Mouse (Mus musculus): Measurements from ENCODE around the gene Dhdh. TPM values are rescaled to one million over a fixed set of nuclear protein-coding genes. Genes with fewer than 3 reads are reported as not detected.
A peak's percentile ranks its signal among the peaks of the same experiment; 100 is the strongest.

The Dhdh gene
- polyA plus RNA-seq, 1 experiment from 2014 or later, result 4.5 TPM

- Histone ChIP-seq H3K4me3 (no peak overlapping the region), H3K36me3 (peaks cover 75% of the 10 kb centered on the region)
- WGBS, result 88% methylated on average over 22 of the region's 22 CpGs
Measured at GRCm38 (mm10) chr7:45443526-45444420, 44.8 kb downstream of the Dhdh start.

DNA sequence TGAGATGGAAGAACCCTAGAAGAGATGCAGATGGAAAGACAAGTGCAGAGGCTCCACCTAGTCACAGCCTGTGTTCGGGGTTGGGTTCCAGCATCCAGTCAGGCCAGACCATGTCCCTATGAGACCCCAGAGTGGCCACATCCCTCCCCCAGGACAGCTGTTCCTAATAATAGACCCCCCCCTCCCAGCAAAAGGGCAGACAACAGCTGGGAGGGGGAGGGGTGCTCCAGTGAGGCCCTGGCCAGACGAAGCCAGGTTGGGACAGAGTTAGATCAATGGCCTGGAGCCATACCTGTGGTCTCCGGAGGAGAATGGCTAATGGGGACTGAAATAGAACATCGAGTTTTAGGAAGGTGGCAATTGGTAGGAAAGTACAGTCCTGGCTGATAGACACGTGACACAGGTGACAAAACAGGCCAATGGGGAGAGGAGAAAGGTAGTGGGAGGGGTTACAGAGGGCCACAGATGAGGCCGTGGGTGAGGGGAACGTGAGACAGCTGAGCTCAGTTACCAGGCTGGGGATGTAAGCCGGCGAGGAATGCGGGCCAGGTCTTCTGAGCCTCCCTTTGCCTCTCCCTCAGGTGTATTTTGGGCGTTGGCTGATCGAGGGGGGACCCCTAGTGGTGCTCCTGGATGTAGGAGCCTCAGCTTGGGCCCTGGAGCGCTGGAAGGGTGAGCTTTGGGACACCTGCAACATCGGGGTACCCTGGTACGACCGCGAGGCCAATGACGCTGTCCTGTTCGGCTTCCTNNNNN is 50.9 kb downstream of the Dhdh start, which contains the start of gene Ruvbl2:
TSS of gene Ruvbl2 (minus strand) at position 576 of the 756 bp plus-strand sequence.
- peaks cover 30% of the 10 kb centered on the region for H3K36me3 ChIP-seq
- H3K4me1 ChIP-seq, result peaks cover 42% of the 10 kb centered on the region
- no peaks in the 10 kb centered on the region for H3K9me3 ChIP-seq
- peak within 1 kb of the TSS; percentile 46; the same call in 1 of the 2 replicates for H3K9ac ChIP-seq
- peak within 1 kb of the TSS; percentile 5; the same call in 1 of the 2 replicates for H3K27ac ChIP-seq
- peak within 1 kb of the TSS; percentile 45 for H3K4me2 ChIP-seq
- 15% methylated on average over 19 of the region's 19 CpGs for WGBS
- ATAC-seq (ENCODE audit: insufficient number of reproducible peaks, insufficient read depth, low FRiP score, low TSS enrichment, low read depth), result peak; percentile 23; the same call in 1 of the 2 replicates
- H3K4me3 ChIP-seq, result peak within 1 kb of the TSS; percentile 12
- H3K27me3 ChIP-seq, result no peaks in the 10 kb centered on the region

More at GRCm38 (mm10) chr7:45443526-45444420, 44.8 kb downstream of the Dhdh start:
- H3K27me3 ChIP-seq, result no peaks in the 10 kb centered on the region
- peaks cover 3% of the 10 kb centered on the region; the same call in 1 of the 2 replicates for H3K4me1 ChIP-seq
- no peak for ATAC-seq (ENCODE audit: insufficient number of reproducible peaks, insufficient read depth, low FRiP score, low TSS enrichment, low read depth)
- no peak overlapping the region for H3K4me2 ChIP-seq
- H3K9me3 ChIP-seq, result no peaks in the 10 kb centered on the region
- no peak overlapping the region for H3K27ac ChIP-seq
- no peak overlapping the region for H3K9ac ChIP-seq

DNA sequence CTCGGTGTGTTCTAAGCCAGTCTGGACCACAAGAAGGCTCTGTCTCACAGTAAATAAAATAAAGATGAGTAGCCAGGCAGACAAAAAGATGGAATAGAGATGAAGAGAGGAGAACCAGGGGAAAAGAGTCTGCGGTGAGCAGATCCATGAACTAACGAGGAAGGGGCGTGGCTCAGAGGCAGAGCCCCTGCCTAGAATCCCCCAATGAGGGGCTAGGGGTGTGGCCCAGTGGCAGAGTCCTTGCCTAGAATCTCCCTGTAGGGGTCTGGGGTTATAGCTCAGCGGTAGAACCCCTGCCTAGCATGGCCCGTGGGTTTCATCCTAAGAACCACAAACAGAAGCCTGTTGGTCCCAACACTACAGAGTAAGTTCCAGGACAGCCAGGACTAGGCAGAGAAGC is 51.6 kb downstream of the Dhdh start:
- Histone ChIP-seq H3K9me3 (no peaks in the 10 kb centered on the region), H3K36me3 (peaks cover 25% of the 10 kb centered on the region), H3K4me1 (peaks cover 43% of the 10 kb centered on the region), H3K9ac (no peak overlapping the region), H3K4me3 (no peak overlapping the region), H3K27ac (peak overlapping the region; percentile 5; the same call in 1 of the 2 replicates), H3K4me2 (peak overlapping the region; percentile 45), H3K27me3 (no peaks in the 10 kb centered on the region)
- WGBS, result 25% methylated on average over 6 of the region's 6 CpGs
- no peak for ATAC-seq (ENCODE audit: insufficient number of reproducible peaks, insufficient read depth, low FRiP score, low TSS enrichment, low read depth)

- no peak for ATAC-seq (ENCODE audit: insufficient number of reproducible peaks, insufficient read depth, low FRiP score, low TSS enrichment, low read depth)
- Histone ChIP-seq H3K27ac (no peak overlapping the region), H3K4me1 (peaks cover 43% of the 10 kb centered on the region), H3K36me3 (peaks cover 26% of the 10 kb centered on the region), H3K9me3 (no peaks in the 10 kb centered on the region), H3K9ac (no peak overlapping the region), H3K4me2 (peak overlapping the region; percentile 45), H3K4me3 (no peak overlapping the region), H3K27me3 (no peaks in the 10 kb centered on the region)
- WGBS, result 92% methylated on average over 5 of the region's 5 CpGs
Measured at GRCm38 (mm10) chr7:45436444-45436843, 52.2 kb downstream of the Dhdh start.

DNA sequence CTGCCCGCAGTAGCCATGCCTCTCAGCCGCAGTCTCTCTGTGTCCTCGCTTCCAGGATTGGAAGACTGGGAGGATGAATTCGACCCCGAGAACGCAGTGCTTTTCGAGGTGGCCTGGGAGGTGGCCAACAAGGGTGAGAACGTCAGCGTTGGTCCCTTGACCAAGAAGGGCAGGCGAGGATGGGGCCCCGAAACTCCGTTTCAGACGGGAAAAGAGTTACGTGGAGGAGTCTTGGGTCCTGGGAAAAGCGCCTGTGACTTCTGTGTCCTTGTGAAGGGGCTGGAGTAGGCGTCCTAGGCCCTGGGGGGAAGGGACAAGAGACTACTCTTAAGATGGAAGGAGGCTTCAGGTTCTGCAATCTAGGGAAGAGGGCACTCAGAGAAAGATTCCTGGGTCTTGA is 53.6 kb downstream of the Dhdh start:
- H3K9ac ChIP-seq, result peak overlapping the region; percentile 87
- peak overlapping the region; percentile 81 for H3K27ac ChIP-seq
- no peaks in the 10 kb centered on the region for H3K9me3 ChIP-seq
- WGBS, result 2% methylated on average over 16 of the region's 16 CpGs
- H3K4me3 ChIP-seq, result peak overlapping the region; percentile 91
- H3K27me3 ChIP-seq, result no peaks in the 10 kb centered on the region
- no peak for ATAC-seq (ENCODE audit: insufficient number of reproducible peaks, insufficient read depth, low FRiP score, low TSS enrichment, low read depth)
- H3K36me3 ChIP-seq, result peaks cover 28% of the 10 kb centered on the region
- peaks cover 43% of the 10 kb centered on the region for H3K4me1 ChIP-seq
- H3K4me2 ChIP-seq, result peak overlapping the region; percentile 98

DNA sequence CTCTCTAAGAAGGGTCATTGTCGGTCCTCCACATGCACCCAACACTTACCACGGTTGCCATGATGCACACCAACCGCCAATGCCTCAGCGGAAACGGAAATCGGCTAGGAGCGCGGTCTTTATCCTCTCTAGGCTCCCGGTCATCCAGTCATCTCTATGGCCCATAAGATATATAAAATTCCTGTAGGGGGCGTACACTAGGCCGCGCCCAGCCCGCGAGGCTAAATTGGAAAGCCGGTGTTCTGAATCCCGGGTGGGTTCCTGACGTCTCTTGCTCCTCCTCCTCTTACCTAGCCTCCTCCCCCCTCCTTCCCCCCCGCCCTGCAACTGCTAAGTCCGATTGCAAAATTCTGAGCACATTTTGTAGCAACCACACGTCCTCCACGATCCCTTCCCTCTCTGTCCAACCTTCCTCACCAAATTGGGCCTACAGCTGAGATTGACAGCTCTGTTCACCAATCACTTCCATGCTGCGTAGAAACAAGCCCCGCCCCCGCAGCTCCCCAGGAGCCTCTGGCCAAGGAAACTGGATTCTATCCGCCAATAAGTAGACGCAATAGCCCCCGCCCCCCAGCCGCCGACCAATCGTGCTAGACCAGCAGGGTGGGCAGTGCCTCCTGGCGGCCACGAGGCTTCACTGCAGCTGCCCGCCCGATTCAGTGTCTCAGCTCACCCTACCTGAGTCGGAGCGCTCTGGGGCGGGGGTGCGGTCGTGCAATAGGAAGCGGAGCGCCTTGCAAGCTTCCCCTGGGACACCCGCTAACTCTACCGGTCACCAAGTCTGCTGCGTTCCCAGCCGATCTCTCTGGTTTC is 54.2 kb downstream of the Dhdh start, which contains the start of gene Gys1:
TSS of gene Gys1 (plus strand) at position 642 of the 813 bp plus-strand sequence.
- peak within 1 kb of the TSS; percentile 95 for H3K9ac ChIP-seq
- no peaks in the 10 kb centered on the region for H3K27me3 ChIP-seq
- H3K4me2 ChIP-seq, result peak within 1 kb of the TSS; percentile 98
- WGBS, result under 1% methylated on average over 45 of the region's 45 CpGs
- H3K9me3 ChIP-seq, result no peaks in the 10 kb centered on the region
- H3K4me3 ChIP-seq, result peak within 1 kb of the TSS; percentile 91
- H3K27ac ChIP-seq, result peak within 1 kb of the TSS; percentile 90
- peaks cover 28% of the 10 kb centered on the region for H3K36me3 ChIP-seq
- peak; percentile 93 for ATAC-seq (ENCODE audit: insufficient number of reproducible peaks, insufficient read depth, low FRiP score, low TSS enrichment, low read depth)
- H3K4me1 ChIP-seq, result peaks cover 43% of the 10 kb centered on the region

DNA sequence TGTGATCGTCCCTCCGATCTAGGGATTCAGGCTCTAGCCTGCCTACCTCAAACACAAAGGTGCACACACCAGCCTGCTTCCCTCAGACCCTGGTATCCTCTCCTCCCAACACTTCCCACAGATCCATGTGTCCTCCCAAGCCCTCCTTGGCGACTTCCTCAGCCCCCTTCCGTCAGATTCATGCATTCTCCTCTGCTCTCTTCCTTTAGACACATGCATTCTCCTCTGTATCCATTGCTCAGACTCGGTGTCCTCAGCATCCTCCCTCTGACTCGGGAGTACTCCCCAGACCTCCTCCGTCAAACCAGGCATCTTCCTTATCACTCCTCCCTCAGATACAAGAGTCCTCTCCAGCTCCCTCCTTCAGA is 54.8 kb downstream of the Dhdh start:
- Histone ChIP-seq H3K9ac (peak overlapping the region; percentile 95), H3K4me1 (peaks cover 43% of the 10 kb centered on the region), H3K4me2 (peak overlapping the region; percentile 98), H3K4me3 (peak overlapping the region; percentile 91), H3K27ac (peak overlapping the region; percentile 90), H3K27me3 (no peaks in the 10 kb centered on the region), H3K9me3 (no peaks in the 10 kb centered on the region), H3K36me3 (peaks cover 32% of the 10 kb centered on the region)
- no peak for ATAC-seq (ENCODE audit: insufficient number of reproducible peaks, insufficient read depth, low FRiP score, low TSS enrichment, low read depth)
- 1% methylated on average over 7 of the region's 7 CpGs for WGBS

- H3K9ac ChIP-seq, result no peak overlapping the region
- WGBS, result 90% methylated on average over 8 of the region's 8 CpGs
- no peaks in the 10 kb centered on the region for H3K9me3 ChIP-seq
- H3K4me2 ChIP-seq, result no peak overlapping the region
- no peaks in the 10 kb centered on the region for H3K4me1 ChIP-seq
- H3K27me3 ChIP-seq, result no peaks in the 10 kb centered on the region
- no peak overlapping the region for H3K4me3 ChIP-seq
- H3K27ac ChIP-seq, result no peak overlapping the region
- ATAC-seq (ENCODE audit: insufficient number of reproducible peaks, insufficient read depth, low FRiP score, low TSS enrichment, low read depth), result no peak
- H3K36me3 ChIP-seq, result peaks cover 96% of the 10 kb centered on the region
Measured at GRCm38 (mm10) chr7:45426556-45426955, 62.0 kb downstream of the Dhdh start.

DNA sequence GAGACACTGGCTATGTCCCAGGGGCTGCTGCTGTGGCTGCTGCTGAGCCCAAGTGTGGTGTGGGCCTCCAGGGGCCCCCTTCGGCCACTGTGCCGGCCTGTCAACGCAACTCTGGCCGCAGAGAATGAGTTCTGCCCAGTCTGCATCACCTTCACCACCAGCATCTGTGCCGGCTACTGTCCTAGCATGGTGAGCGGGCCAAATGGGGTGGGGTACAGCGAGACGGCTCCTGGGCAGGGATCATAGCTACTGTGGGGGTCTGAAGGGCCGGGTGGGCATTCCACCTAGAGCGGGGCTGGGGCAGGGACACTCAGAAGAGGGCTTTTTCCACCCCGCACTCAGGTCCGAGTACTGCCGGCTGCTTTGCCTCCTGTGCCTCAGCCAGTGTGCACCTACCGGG is 67.4 kb downstream of the Dhdh start:
- Histone ChIP-seq H3K4me2 (no peak overlapping the region), H3K4me3 (no peak overlapping the region), H3K4me1 (peaks cover 27% of the 10 kb centered on the region), H3K9me3 (no peaks in the 10 kb centered on the region), H3K27ac (no peak overlapping the region), H3K27me3 (peaks cover 43% of the 10 kb centered on the region), H3K9ac (no peak overlapping the region), H3K36me3 (peaks cover 57% of the 10 kb centered on the region)
- no peak for ATAC-seq (ENCODE audit: insufficient number of reproducible peaks, insufficient read depth, low FRiP score, low TSS enrichment, low read depth)
- 90% methylated on average over 14 of the region's 14 CpGs for WGBS

Data from embryonic facial prominence, embryonic 13.5 days (tissue).